Mouse (Mus musculus): ENCODE measurements around the gene Sorl1.

- TF ChIP-seq POLR2A (IDR thresholded peaks at IDR 0.05; ENCODE audit: low read depth, low read length) (no peak), CTCF (conservative IDR thresholded peaks at IDR 0.05; ENCODE audit: insufficient read depth, insufficient read length, low read depth, low read length) (no peak)
Measured at GRCm38 (mm10) chr9:42148036-42148435, 23.9 kb upstream of the Sorl1 start.

All from kidney, adult 2 months (tissue).